Mouse (Mus musculus) lung, embryonic 16.5 days (tissue): ENCODE measurements at regions not wholly inside any gene's neighbourhood (a gene's known extent, or its start where the extent isn't known, plus 50 kb on each side); places are given as distances from the start of the nearest gene placed in this dataset.

ENCODE experiments used
- ATAC-seq: fragments of 200-750 bp; cut with Nextera tagmentation; 2 replicates; pipeline ENCODE4 v1.8.0; 2017; ENCODE audit warnings: low read depth, mild to moderate bottlenecking, moderate library complexity
- H3K27ac ChIP-seq: fragments of 300-500 bp; sonication (generic); 2 replicates; pipeline ENCODE4 v1.5.1; 2014; ENCODE audit warnings: mild to moderate bottlenecking, control low read depth, low read length
- H3K27me3 ChIP-seq: fragments of 300-500 bp; sonication (generic); 2 replicates; pipeline ENCODE4 v1.6.1; 2014; ENCODE audit warnings: low read depth, low read length, mixed read lengths; ENCODE audit not compliant: control insufficient read depth, insufficient read depth
- H3K36me3 ChIP-seq: fragments of 300-500 bp; sonication (generic); 2 replicates; pipeline ENCODE4 v1.6.1; 2014; ENCODE audit warnings: low read length; ENCODE audit not compliant: control insufficient read depth, insufficient read depth
- H3K4me1 ChIP-seq: fragments of 300-500 bp; sonication (generic); replicated peaks from 2 replicates; pipeline ENCODE4 v1.6.1; 2014; ENCODE audit warnings: low read length, mixed read lengths; ENCODE audit not compliant: control insufficient read depth, insufficient read depth
- H3K4me2 ChIP-seq: fragments of 300-500 bp; sonication (generic); 2 replicates; pipeline ENCODE4 v1.6.1; 2014; ENCODE audit warnings: low read depth, low read length, control low read depth
- H3K4me3 ChIP-seq: fragments of 300-500 bp; sonication (generic); 2 replicates; pipeline ENCODE4 v1.5.1; 2014; ENCODE audit warnings: mild to moderate bottlenecking, low read length, control low read depth
- H3K9ac ChIP-seq: fragments of 300-500 bp; sonication (generic); 2 replicates; pipeline ENCODE4 v1.6.1; 2014; ENCODE audit warnings: low read length, control low read depth
- H3K9me3 ChIP-seq: fragments of 300-500 bp; sonication (generic); 2 replicates; pipeline ENCODE4 v1.6.1; 2016; ENCODE audit warnings: low read length; ENCODE audit not compliant: control insufficient read depth
- WGBS: fragments of 180-500 bp; shearing (Covaris S2); extraction: QIAGEN DNeasy Blood & Tissue Kit; methylation state at CpG from one replicate; pipeline ENCODE4 v1.1.7; 2014; 5-methylcytosine and 5-hydroxymethylcytosine counted together

- no peak overlapping the region for H3K27ac ChIP-seq
- no peak overlapping the region for H3K9ac ChIP-seq
- no peak overlapping the region for H3K4me3 ChIP-seq
- H3K36me3 ChIP-seq, result no peaks in the 10 kb centered on the region
- WGBS, result 59% methylated on average over 17 of the region's 17 CpGs
- H3K27me3 ChIP-seq, result peaks cover 15% of the 10 kb centered on the region
- H3K4me2 ChIP-seq, result no peak overlapping the region
- ATAC-seq, result no peak
- peaks cover 4% of the 10 kb centered on the region; the same call in 1 of the 2 replicates for H3K9me3 ChIP-seq
- no peaks in the 10 kb centered on the region for H3K4me1 ChIP-seq
These were observed 64.4 kb downstream of the Ackr3 start for GRCm38 (mm10) chr1:90268131-90268691.

- Histone ChIP-seq H3K27ac (no peak overlapping the region), H3K9me3 (peaks cover 4% of the 10 kb centered on the region; the same call in 1 of the 2 replicates), H3K36me3 (no peaks in the 10 kb centered on the region)
These were observed 65.2 kb downstream of the Ackr3 start for GRCm38 (mm10) chr1:90268951-90269350.

GRCm38 (mm10) chr1:90269836-90270235 is 66.1 kb downstream of the Ackr3 start:
- ATAC-seq, result no peak

More at GRCm38 (mm10) chr1:90268951-90269350, 65.2 kb downstream of the Ackr3 start:
- Histone ChIP-seq H3K27me3 (peaks cover 15% of the 10 kb centered on the region), H3K4me3 (no peak overlapping the region), H3K4me2 (no peak overlapping the region), H3K9ac (no peak overlapping the region), H3K4me1 (no peaks in the 10 kb centered on the region)
- 65% methylated on average over 7 of the region's 7 CpGs for WGBS
- ATAC-seq, result no peak

GRCm38 (mm10) chr1:90271326-90271725 is 67.5 kb downstream of the Ackr3 start:
- H3K27ac ChIP-seq, result no peak overlapping the region
- H3K36me3 ChIP-seq, result no peaks in the 10 kb centered on the region
- H3K4me1 ChIP-seq, result no peaks in the 10 kb centered on the region
- H3K4me2 ChIP-seq, result no peak overlapping the region
- no peak for ATAC-seq
- H3K9me3 ChIP-seq, result peaks cover 4% of the 10 kb centered on the region; the same call in 1 of the 2 replicates
- H3K4me3 ChIP-seq, result no peak overlapping the region
- no peak overlapping the region for H3K9ac ChIP-seq
- WGBS, result 89% methylated on average over 3 of the region's 3 CpGs
- H3K27me3 ChIP-seq, result peaks cover 17% of the 10 kb centered on the region

More at GRCm38 (mm10) chr1:90269836-90270235, 66.1 kb downstream of the Ackr3 start:
- peaks cover 4% of the 10 kb centered on the region; the same call in 1 of the 2 replicates for H3K9me3 ChIP-seq
- no peaks in the 10 kb centered on the region for H3K36me3 ChIP-seq
- no peak overlapping the region for H3K9ac ChIP-seq
- H3K4me2 ChIP-seq, result no peak overlapping the region
- H3K4me3 ChIP-seq, result no peak overlapping the region
- WGBS, result 41% methylated on average over 1 of the region's 1 CpGs
- no peaks in the 10 kb centered on the region for H3K4me1 ChIP-seq
- H3K27me3 ChIP-seq, result peaks cover 15% of the 10 kb centered on the region
- H3K27ac ChIP-seq, result no peak overlapping the region

GRCm38 (mm10) chr1:90272411-90272810 is 68.6 kb downstream of the Ackr3 start:
- peaks cover 4% of the 10 kb centered on the region; the same call in 1 of the 2 replicates for H3K9me3 ChIP-seq
- no peak overlapping the region for H3K27ac ChIP-seq
- no peak overlapping the region for H3K9ac ChIP-seq
- H3K4me1 ChIP-seq, result no peaks in the 10 kb centered on the region
- no peaks in the 10 kb centered on the region for H3K36me3 ChIP-seq
- no peak for ATAC-seq
- peaks cover 15% of the 10 kb centered on the region for H3K27me3 ChIP-seq
- 88% methylated on average over 5 of the region's 5 CpGs for WGBS
- no peak overlapping the region for H3K4me3 ChIP-seq
- no peak overlapping the region for H3K4me2 ChIP-seq

GRCm38 (mm10) chr1:90272830-90273628 is 69.2 kb downstream of the Ackr3 start:
- no peak overlapping the region for H3K27ac ChIP-seq
- H3K27me3 ChIP-seq, result peaks cover 13% of the 10 kb centered on the region
- no peak overlapping the region for H3K4me2 ChIP-seq
- H3K36me3 ChIP-seq, result no peaks in the 10 kb centered on the region
- H3K4me1 ChIP-seq, result no peaks in the 10 kb centered on the region
- no peak overlapping the region for H3K4me3 ChIP-seq
- H3K9ac ChIP-seq, result no peak overlapping the region
- 71% methylated on average over 19 of the region's 19 CpGs for WGBS
- H3K9me3 ChIP-seq, result peaks cover 4% of the 10 kb centered on the region; the same call in 1 of the 2 replicates
- no peak for ATAC-seq

GRCm38 (mm10) chr1:90273629-90273928 is 69.8 kb downstream of the Ackr3 start:
- Histone ChIP-seq H3K9me3 (peaks cover 4% of the 10 kb centered on the region; the same call in 1 of the 2 replicates), H3K4me3 (no peak overlapping the region), H3K36me3 (no peaks in the 10 kb centered on the region), H3K9ac (no peak overlapping the region), H3K4me1 (no peaks in the 10 kb centered on the region), H3K4me2 (no peak overlapping the region), H3K27me3 (peaks cover 9% of the 10 kb centered on the region), H3K27ac (no peak overlapping the region)
- ATAC-seq, result no peak

GRCm38 (mm10) chr1:90274968-90275651 is 71.3 kb downstream of the Ackr3 start:
- Histone ChIP-seq H3K4me3 (no peak overlapping the region), H3K36me3 (no peaks in the 10 kb centered on the region), H3K9ac (no peak overlapping the region), H3K27ac (no peak overlapping the region), H3K4me2 (no peak overlapping the region), H3K27me3 (peaks cover 2% of the 10 kb centered on the region; the same call in 1 of the 2 replicates), H3K9me3 (peaks cover 4% of the 10 kb centered on the region; the same call in 1 of the 2 replicates), H3K4me1 (no peaks in the 10 kb centered on the region; the same call in 1 of the 2 replicates)
- 81% methylated on average over 9 of the region's 9 CpGs for WGBS
- no peak for ATAC-seq
